Mouse (Mus musculus): Measurements from ENCODE around the gene Snd1.

Snd1 gene

GRCm38 (mm10) chr6:28633120-28633519 lies 158.2 kb downstream of the Snd1 start:
- in situ Hi-C loops (cut with MseI, MboI), result no loop called here

GRCm38 (mm10) chr6:28633656-28634055 lies 158.7 kb downstream of the Snd1 start:
- in situ Hi-C loops (cut with MseI, MboI), result no loop called here

- in situ Hi-C loops (cut with MseI, MboI), result no loop called here
Measured at GRCm38 (mm10) chr6:28635092-28635491, 160.2 kb downstream of the Snd1 start.

- in situ Hi-C loops (cut with MseI, MboI), result no loop called here
Measured at GRCm38 (mm10) chr6:28635531-28636348, 160.8 kb downstream of the Snd1 start.

- in situ Hi-C loops (cut with MseI, MboI), result no loop called here
Measured at GRCm38 (mm10) chr6:28640088-28640487, 165.1 kb downstream of the Snd1 start.

GRCm38 (mm10) chr6:28642909-28643308 lies 168.0 kb downstream of the Snd1 start:
- in situ Hi-C loops (cut with MseI, MboI), result no loop called here

GRCm38 (mm10) chr6:28645231-28645630 lies 170.3 kb downstream of the Snd1 start:
- in situ Hi-C loops (cut with MseI, MboI), result no loop called here

GRCm38 (mm10) chr6:28656511-28656910 lies 181.6 kb downstream of the Snd1 start:
- in situ Hi-C loops (cut with MseI, MboI), result no loop called here

GRCm38 (mm10) chr6:28663004-28663403 lies 188.1 kb downstream of the Snd1 start:
- in situ Hi-C loops (cut with MseI, MboI), result no loop called here

GRCm38 (mm10) chr6:28663670-28664069 lies 188.7 kb downstream of the Snd1 start:
- in situ Hi-C loops (cut with MseI, MboI), result no loop called here

- in situ Hi-C loops (cut with MseI, MboI), result no loop called here
Measured at GRCm38 (mm10) chr6:28664716-28665115, 189.8 kb downstream of the Snd1 start.

GRCm38 (mm10) chr6:28667586-28667985 lies 192.6 kb downstream of the Snd1 start:
- in situ Hi-C loops (cut with MseI, MboI), result no loop called here

GRCm38 (mm10) chr6:28669251-28669650 lies 194.3 kb downstream of the Snd1 start:
- in situ Hi-C loops (cut with MseI, MboI), result no loop called here

GRCm38 (mm10) chr6:28672388-28672787 lies 197.4 kb downstream of the Snd1 start:
- in situ Hi-C loops (cut with MseI, MboI), result no loop called here

GRCm38 (mm10) chr6:28674686-28675085 lies 199.7 kb downstream of the Snd1 start:
- in situ Hi-C loops (cut with MseI, MboI), result no loop called here

GRCm38 (mm10) chr6:28678896-28679295 lies 204.0 kb downstream of the Snd1 start:
- in situ Hi-C loops (cut with MseI, MboI), result no loop called here

- in situ Hi-C loops (cut with MseI, MboI), result no loop called here
Measured at GRCm38 (mm10) chr6:28680537-28680936, 205.6 kb downstream of the Snd1 start.

GRCm38 (mm10) chr6:28681521-28682457 lies 206.8 kb downstream of the Snd1 start:
- in situ Hi-C loops (cut with MseI, MboI), result no loop called here

GRCm38 (mm10) chr6:28685052-28685451 lies 210.1 kb downstream of the Snd1 start:
- in situ Hi-C loops (cut with MseI, MboI), result no loop called here

- in situ Hi-C loops (cut with MseI, MboI), result no loop called here
Measured at GRCm38 (mm10) chr6:28685745-28686144, 210.8 kb downstream of the Snd1 start.

- in situ Hi-C loops (cut with MseI, MboI), result no loop called here
Measured at GRCm38 (mm10) chr6:28687776-28688175, 212.8 kb downstream of the Snd1 start.

- in situ Hi-C loops (cut with MseI, MboI), result no loop called here
Measured at GRCm38 (mm10) chr6:28692659-28693058, 217.7 kb downstream of the Snd1 start.

- in situ Hi-C loops (cut with MseI, MboI), result no loop called here
Measured at GRCm38 (mm10) chr6:28697214-28697613, 222.3 kb downstream of the Snd1 start.
